ENCODE assay signal across 10 mouse cellular contexts in the genomic region with DNA sequence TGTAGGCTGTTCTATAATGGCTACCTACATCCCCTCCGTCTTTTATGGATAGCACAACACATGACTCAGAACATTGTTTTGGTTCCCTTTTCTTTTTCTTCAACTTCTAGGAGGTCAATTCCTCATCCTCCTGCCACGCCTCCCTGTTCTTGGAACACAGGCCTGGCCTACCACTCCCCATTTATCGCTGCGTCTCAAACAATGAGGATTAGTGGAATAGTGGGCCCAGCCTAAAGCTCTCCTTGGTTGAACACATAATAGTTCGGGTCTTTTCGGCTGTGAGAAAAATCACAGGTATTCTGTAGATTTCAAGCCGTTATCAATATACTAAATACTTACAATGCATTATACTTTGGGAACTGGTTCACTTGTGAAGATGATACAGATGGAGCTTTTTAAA. TPM values are rescaled to one million over a fixed set of nuclear protein-coding genes. Genes with fewer than 3 reads are reported as not detected.
A peak's percentile ranks its signal among the peaks of the same experiment; 100 is the strongest.
DNase-seq lines count a peak whose midpoint lies in the region; ATAC-seq and TF ChIP-seq lines count a peak whose summit lies in the region.
"Had no signal": no experiment of that assay in that cellular context is flagged by ENCODE, and none has a peak within 500 bp of the region (broad histone marks: within the 10 kb centered on the region; RNA-seq: fewer than 3 reads in every experiment).

No protein-coding gene starts in this region.

- H3K27ac ChIP-seq in heart, embryonic 13.5 days (replicated peaks), result peak overlapping the region; percentile 95; the same call in 1 of the 2 replicates
- H3K27ac ChIP-seq in heart, adult 2 months, result no peak overlapping the region
- H3K27ac ChIP-seq in forebrain, embryonic 13.5 days, result peak overlapping the region; percentile 97
- no peak overlapping the region for H3K27ac ChIP-seq in limb, embryonic 14.5 days (replicated peaks; ENCODE audit: low read depth, low read length)

- WGBS in heart, embryonic 13.5 days, result 81% methylated on average over 7 of the region's 7 CpGs
- 87% methylated on average over 7 of the region's 7 CpGs for WGBS in heart, adult 2 months
- 13% methylated on average over 7 of the region's 7 CpGs for WGBS in forebrain, embryonic 13.5 days
- WGBS in limb, embryonic 14.5 days, result 91% methylated on average over 7 of the region's 7 CpGs

- H3K79me2 ChIP-seq in heart, adult 2 months (replicated peaks; ENCODE audit: control insufficient read depth, insufficient read depth, low read length), result peaks cover 3% of the 10 kb centered on the region; the same call in 1 of the 2 replicates

- H3K9ac ChIP-seq in heart, embryonic 13.5 days, result peak overlapping the region; percentile 96
- H3K9ac ChIP-seq in heart, adult 2 months (ENCODE audit: low read depth, low read length), result no peak overlapping the region; the same call in 1 of the 2 replicates
- peak overlapping the region; percentile 96 for H3K9ac ChIP-seq in forebrain, embryonic 13.5 days
- no peak overlapping the region for H3K9ac ChIP-seq in limb, embryonic 14.5 days (ENCODE audit: low read depth, low read length, severe bottlenecking)

- no peaks in the 10 kb centered on the region for H3K27me3 ChIP-seq in heart, embryonic 13.5 days (replicated peaks)
- H3K27me3 ChIP-seq in heart, adult 2 months (ENCODE audit: control insufficient read depth, insufficient read depth, low read length), result no peaks in the 10 kb centered on the region
- no peaks in the 10 kb centered on the region for H3K27me3 ChIP-seq in E14TG2a.4 (ENCODE audit: insufficient read depth, low read length)
- H3K27me3 ChIP-seq in forebrain, embryonic 13.5 days, result no peaks in the 10 kb centered on the region
- H3K27me3 ChIP-seq in limb, embryonic 14.5 days (ENCODE audit: control insufficient read depth, insufficient read depth, low read length), result no peaks in the 10 kb centered on the region

- no peak for TF ChIP-seq EP300 in heart, adult 2 months (IDR thresholded peaks at IDR 0.05; ENCODE audit: insufficient read depth, low read depth, low read length)

- no peak for TF ChIP-seq POLR2A in heart, adult 2 months (IDR thresholded peaks at IDR 0.05; ENCODE audit: insufficient read depth, low read depth, low read length)
- TF ChIP-seq POLR2A in limb, embryonic 14.5 days (IDR thresholded peaks at IDR 0.05; ENCODE audit: borderline replicate concordance, extremely low read depth, insufficient read depth, insufficient read length), result no peak

- DNase-seq in heart, adult 2 months, result no peak
- no peak for DNase-seq in limb, embryonic 14.5 days (ENCODE audit: low spot score)
- no peak for DNase-seq in urinary bladder, adult 2 months (ENCODE audit: low spot score)
- DNase-seq in ovary, adult 18-20 months (ENCODE audit: low spot score), result no peak
- DNase-seq in cerebellum, adult 11 months, result no peak
- DNase-seq: lung, postnatal 14 days had no signal

- no peak for TF ChIP-seq CTCF in heart, adult 2 months (IDR thresholded peaks at IDR 0.05)
- TF ChIP-seq CTCF in E14TG2a.4 (conservative IDR thresholded peaks at IDR 0.05; ENCODE audit: low read length), result no peak

- no peaks in the 10 kb centered on the region for H3K36me3 ChIP-seq in heart, embryonic 13.5 days
- peaks cover 2% of the 10 kb centered on the region for H3K36me3 ChIP-seq in heart, adult 2 months (ENCODE audit: control insufficient read depth, insufficient read depth, low read length)
- no peaks in the 10 kb centered on the region for H3K36me3 ChIP-seq in E14TG2a.4 (ENCODE audit: insufficient read depth, low read length)
- no peaks in the 10 kb centered on the region for H3K36me3 ChIP-seq in forebrain, embryonic 13.5 days (ENCODE audit: poor library complexity, severe bottlenecking)
- no peaks in the 10 kb centered on the region for H3K36me3 ChIP-seq in limb, embryonic 14.5 days (ENCODE audit: control insufficient read depth, insufficient read depth, low read length)

- H3K9me3 ChIP-seq in heart, embryonic 13.5 days, result no peaks in the 10 kb centered on the region
- H3K9me3 ChIP-seq in E14TG2a.4 (ENCODE audit: low read length), result no peaks in the 10 kb centered on the region
- no peaks in the 10 kb centered on the region for H3K9me3 ChIP-seq in forebrain, embryonic 13.5 days (replicated peaks)
- no peaks in the 10 kb centered on the region for H3K9me3 ChIP-seq in limb, embryonic 14.5 days (ENCODE audit: control insufficient read depth, low read length)

- intact Hi-C loops in heart, adult 2 months (cut with DNase I), result no loop called here

- ATAC-seq in heart, embryonic 13.5 days (ENCODE audit: extremely low read depth, insufficient number of reproducible peaks, low FRiP score, low TSS enrichment), result no peak
- ATAC-seq in forebrain, embryonic 13.5 days, result no peak
- no peak for ATAC-seq in limb, embryonic 14.5 days (ENCODE audit: low FRiP score, low read depth)
- ATAC-seq: inflammation-experienced regulatory T-cells, adult 6 months had no signal

- H3K4me2 ChIP-seq in heart, embryonic 13.5 days, result peak overlapping the region; percentile 98
- peak overlapping the region; percentile 93 for H3K4me2 ChIP-seq in forebrain, embryonic 13.5 days
- H3K4me2 ChIP-seq in limb, embryonic 14.5 days (replicated peaks; ENCODE audit: low read depth, low read length, severe bottlenecking), result peak overlapping the region; percentile 100; the same call in 1 of the 2 replicates

- H3K4me3 ChIP-seq in heart, embryonic 13.5 days, result peak overlapping the region; percentile 95
- H3K4me3 ChIP-seq in heart, adult 2 months, result no peak overlapping the region
- peak overlapping the region; percentile 91; the same call in 1 of the 2 replicates for H3K4me3 ChIP-seq in E14TG2a.4 (replicated peaks; ENCODE audit: low read length)
- H3K4me3 ChIP-seq in forebrain, embryonic 13.5 days, result peak overlapping the region; percentile 98
- H3K4me3 ChIP-seq in limb, embryonic 14.5 days (replicated peaks; ENCODE audit: low read length), result 0 out of 2 replicates have a peak overlapping the region, but pooled peaks have one; percentile 85

- H3K4me1 ChIP-seq in heart, embryonic 13.5 days, result peaks cover 30% of the 10 kb centered on the region
- H3K4me1 ChIP-seq in heart, adult 2 months (ENCODE audit: control insufficient read depth, insufficient read depth, low read length), result peaks cover 2% of the 10 kb centered on the region; the same call in 1 of the 2 replicates
- peaks cover 71% of the 10 kb centered on the region for H3K4me1 ChIP-seq in E14TG2a.4 (replicated peaks; ENCODE audit: low read depth, low read length)
- peaks cover 40% of the 10 kb centered on the region for H3K4me1 ChIP-seq in forebrain, embryonic 13.5 days
- no peaks in the 10 kb centered on the region; the same call in 1 of the 2 replicates for H3K4me1 ChIP-seq in limb, embryonic 14.5 days (ENCODE audit: control insufficient read depth, insufficient read depth, low read length)

RNA-seq across cellular contexts. Expression of a gene that starts 1.8 kb away (rescaled TPM):
- 54.6 and 59.0 TPM in 2 replicates for polyA plus RNA-seq in heart, embryonic 13.5 days (2015; fragmentation: Nextera tagmentation; extraction: Ambion mirVana)
- 10 to 100 TPM; 60.7 to 90.9 TPM for total RNA-seq in heart, adult 2 months (2021)
- 36.9 and 69.6 TPM in 2 replicates for polyA plus RNA-seq in heart, adult 2 months (2012; rRNA removed)
- 137 and 159 TPM in 2 replicates for polyA plus RNA-seq in forebrain, embryonic 13.5 days (2015; fragmentation: Nextera tagmentation; extraction: Ambion mirVana)
- 48.1 and 58.9 TPM in 2 replicates for polyA plus RNA-seq in limb, embryonic 14.5 days (2012; rRNA removed)
- polyA plus RNA-seq in limb, embryonic 14.5 days (2014; fragmentation: Nextera tagmentation; extraction: Ambion mirVana), result 76.7 and 80.4 TPM in 2 replicates
- 42.2 and 55.3 TPM in 2 replicates for polyA plus RNA-seq in urinary bladder, adult 2 months (2012; rRNA removed)

RNA-seq across cellular contexts. Expression of a gene that starts 3.0 kb away (rescaled TPM):
- 4.4 and 4.7 TPM in 2 replicates for polyA plus RNA-seq in heart, embryonic 13.5 days (2015; fragmentation: Nextera tagmentation; extraction: Ambion mirVana)
- total RNA-seq in heart, adult 2 months (2021), result 1 to 10 TPM; 3.8 to 6.3 TPM
- 2.5 and 3.5 TPM in 2 replicates for polyA plus RNA-seq in heart, adult 2 months (2012; rRNA removed)
- 19.2 and 20.6 TPM in 2 replicates for polyA plus RNA-seq in forebrain, embryonic 13.5 days (2015; fragmentation: Nextera tagmentation; extraction: Ambion mirVana)
- 4.4 and 4.6 TPM in 2 replicates for polyA plus RNA-seq in limb, embryonic 14.5 days (2012; rRNA removed)
- polyA plus RNA-seq in limb, embryonic 14.5 days (2014; fragmentation: Nextera tagmentation; extraction: Ambion mirVana), result 4.4 and 5.2 TPM in 2 replicates
- 2.9 and 4.4 TPM in 2 replicates for polyA plus RNA-seq in urinary bladder, adult 2 months (2012; rRNA removed)
- polyA plus RNA-seq: inflammation-experienced regulatory T-cells, adult 6 months had no signal

Comparison
In these comparisons a context has a peak if more than half of its experiments do, and no peak if none do; other contexts are left out.
1. H3K27ac ChIP-seq: peak in heart, embryonic 13.5 days (single experiment) and forebrain, embryonic 13.5 days (single experiment); none in heart, adult 2 months (single experiment) and limb, embryonic 14.5 days (single experiment).
2. H3K9ac ChIP-seq: peak in heart, embryonic 13.5 days (single experiment) and forebrain, embryonic 13.5 days (single experiment); none in heart, adult 2 months (single experiment) and limb, embryonic 14.5 days (single experiment).
3. Peak in every context shown above with its lines, with median percentiles within 50 percentile points of each other: H3K4me2 ChIP-seq.